Mouse (Mus musculus) midbrain, embryonic 12.5 days (tissue): ENCODE measurements around the gene Hoxa3. TPM values are rescaled to one million over a fixed set of nuclear protein-coding genes. Genes with fewer than 3 reads are reported as not detected.

Experiments
- ATAC-seq: fragments of 200-750 bp; cut with Nextera tagmentation; 2 replicates; pipeline ENCODE4 v1.8.0; 2017; ENCODE audit warnings: low read depth, moderate TSS enrichment, moderate library complexity; ENCODE audit not compliant: low FRiP score
- H3K27ac ChIP-seq: fragments of 300-500 bp; sonication (generic); replicated peaks from 2 replicates; pipeline ENCODE4 v1.5.1; 2016; ENCODE audit warnings: mild to moderate bottlenecking
- H3K27me3 ChIP-seq: fragments of 300-500 bp; sonication (generic); 2 replicates; pipeline ENCODE4 v1.6.1; 2016; ENCODE audit warnings: mild to moderate bottlenecking
- H3K36me3 ChIP-seq: fragments of 300-500 bp; sonication (generic); 2 replicates; pipeline ENCODE4 v1.6.1; 2016
- H3K4me1 ChIP-seq: fragments of 300-500 bp; sonication (generic); 2 replicates; pipeline ENCODE4 v1.6.1; 2016
- H3K4me2 ChIP-seq: fragments of 300-500 bp; sonication (generic); replicated peaks from 2 replicates; pipeline ENCODE4 v1.6.1; 2016; ENCODE audit warnings: mild to moderate bottlenecking, moderate library complexity
- H3K4me3 ChIP-seq: fragments of 300-500 bp; sonication (generic); 2 replicates; pipeline ENCODE4 v1.5.1; 2016; ENCODE audit warnings: mild to moderate bottlenecking
- H3K9ac ChIP-seq: fragments of 300-500 bp; sonication (generic); replicated peaks from 2 replicates; pipeline ENCODE4 v1.6.1; 2016; ENCODE audit warnings: mild to moderate bottlenecking, moderate library complexity
- H3K9me3 ChIP-seq: fragments of 300-500 bp; sonication (generic); 2 replicates; pipeline ENCODE4 v1.6.1; 2016; ENCODE audit warnings: mild to moderate bottlenecking
- WGBS: fragments of 180-500 bp; shearing (Covaris S2); methylation state at CpG from one replicate; pipeline ENCODE4 v1.1.7; 2016; 5-methylcytosine and 5-hydroxymethylcytosine counted together
- polyA plus RNA-seq: library from polyadenylated mRNA; unstranded; fragments of >200 nt; fragmentation: Nextera tagmentation; extraction: Ambion mirVana; gene quantifications from 2 replicates; pipeline ENCODE4 v1.2.1, GENCODE M21; 2016

Hoxa3 gene
- polyA plus RNA-seq, 1 experiment from 2014 or later = not detected

DNA sequence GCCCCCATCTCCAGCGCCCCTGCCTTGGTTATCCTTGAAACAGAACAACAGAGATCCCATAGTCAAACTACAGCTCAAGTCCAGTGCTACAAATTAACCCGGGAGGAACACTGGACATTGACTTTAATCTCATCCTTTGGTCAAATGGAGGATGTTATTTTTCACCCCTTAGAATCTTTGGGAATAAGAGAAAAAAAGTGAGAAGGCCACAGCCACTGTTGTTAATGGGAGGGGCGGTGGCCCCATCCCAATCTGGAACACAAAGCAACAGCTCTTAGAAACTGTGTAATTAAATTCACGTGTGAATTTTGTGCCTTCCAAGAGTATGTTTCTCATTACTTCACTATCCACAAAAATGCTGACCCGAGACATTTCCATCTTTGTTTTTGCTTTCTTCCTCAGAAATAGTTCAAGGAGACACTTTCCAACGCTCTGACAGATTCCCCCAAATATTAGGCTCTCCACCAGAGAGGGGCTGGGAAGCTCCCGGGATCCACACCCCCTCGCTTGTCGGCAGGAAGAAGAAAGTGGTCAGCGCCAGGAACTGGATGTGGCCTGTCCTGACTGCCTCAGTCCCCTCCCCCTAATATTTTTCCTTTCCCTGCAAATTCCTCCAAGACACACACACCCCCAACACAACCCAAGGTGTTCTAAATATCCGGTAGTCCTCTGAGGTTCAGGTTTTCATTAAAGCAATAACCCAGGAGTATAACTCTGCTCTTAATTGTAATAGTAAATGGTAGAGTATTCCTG is 14.5 kb upstream of the Hoxa3 start:
- no peaks in the 10 kb centered on the region for H3K36me3 ChIP-seq
- peaks cover 94% of the 10 kb centered on the region for H3K27me3 ChIP-seq
- H3K4me1 ChIP-seq = no peaks in the 10 kb centered on the region
- H3K4me3 ChIP-seq = no peak overlapping the region
- no peaks in the 10 kb centered on the region for H3K9me3 ChIP-seq
- H3K27ac ChIP-seq = no peak overlapping the region
- no peak overlapping the region for H3K4me2 ChIP-seq
- 2% methylated on average over 11 of the region's 11 CpGs for WGBS
- H3K9ac ChIP-seq = no peak overlapping the region
- ATAC-seq = no peak

DNA sequence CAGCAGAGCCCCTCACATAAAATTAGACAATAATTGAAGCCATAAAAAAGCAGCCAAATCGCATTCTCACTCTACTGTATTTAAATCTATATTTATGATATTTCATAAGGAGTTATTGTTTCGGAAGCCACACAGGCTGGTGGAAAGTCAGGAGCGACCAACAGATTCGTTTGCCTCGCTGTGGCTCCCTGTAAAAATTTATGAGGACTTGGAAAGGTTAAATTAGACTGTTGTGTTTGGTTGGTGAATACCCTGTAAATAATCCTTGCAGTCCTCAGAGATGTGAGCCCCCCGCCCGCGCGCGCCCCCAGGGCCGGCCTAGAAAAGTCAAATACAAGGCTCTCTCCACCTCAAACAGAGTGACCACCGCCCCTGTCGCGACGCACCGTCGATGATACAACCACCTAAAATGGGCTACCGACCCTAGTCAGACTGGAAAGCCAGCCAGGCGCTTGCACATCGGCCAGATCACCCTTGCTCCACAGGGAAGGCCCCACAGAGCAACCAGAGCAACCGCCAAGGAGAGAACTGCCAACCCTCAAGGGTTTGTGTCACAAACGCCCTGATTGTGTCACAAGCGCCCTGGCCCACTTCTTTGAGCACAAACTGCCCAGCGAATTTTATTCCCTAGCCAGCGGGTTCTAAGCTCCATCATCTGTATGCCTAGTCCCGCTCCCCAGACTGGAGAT is 13.6 kb upstream of the Hoxa3 start:
- Histone ChIP-seq H3K4me2 (no peak overlapping the region), H3K9ac (no peak overlapping the region), H3K4me3 (no peak overlapping the region), H3K27ac (no peak overlapping the region), H3K27me3 (peaks cover 94% of the 10 kb centered on the region), H3K4me1 (no peaks in the 10 kb centered on the region), H3K36me3 (no peaks in the 10 kb centered on the region), H3K9me3 (no peaks in the 10 kb centered on the region)
- ATAC-seq = no peak
- 4% methylated on average over 26 of the region's 26 CpGs for WGBS

DNA sequence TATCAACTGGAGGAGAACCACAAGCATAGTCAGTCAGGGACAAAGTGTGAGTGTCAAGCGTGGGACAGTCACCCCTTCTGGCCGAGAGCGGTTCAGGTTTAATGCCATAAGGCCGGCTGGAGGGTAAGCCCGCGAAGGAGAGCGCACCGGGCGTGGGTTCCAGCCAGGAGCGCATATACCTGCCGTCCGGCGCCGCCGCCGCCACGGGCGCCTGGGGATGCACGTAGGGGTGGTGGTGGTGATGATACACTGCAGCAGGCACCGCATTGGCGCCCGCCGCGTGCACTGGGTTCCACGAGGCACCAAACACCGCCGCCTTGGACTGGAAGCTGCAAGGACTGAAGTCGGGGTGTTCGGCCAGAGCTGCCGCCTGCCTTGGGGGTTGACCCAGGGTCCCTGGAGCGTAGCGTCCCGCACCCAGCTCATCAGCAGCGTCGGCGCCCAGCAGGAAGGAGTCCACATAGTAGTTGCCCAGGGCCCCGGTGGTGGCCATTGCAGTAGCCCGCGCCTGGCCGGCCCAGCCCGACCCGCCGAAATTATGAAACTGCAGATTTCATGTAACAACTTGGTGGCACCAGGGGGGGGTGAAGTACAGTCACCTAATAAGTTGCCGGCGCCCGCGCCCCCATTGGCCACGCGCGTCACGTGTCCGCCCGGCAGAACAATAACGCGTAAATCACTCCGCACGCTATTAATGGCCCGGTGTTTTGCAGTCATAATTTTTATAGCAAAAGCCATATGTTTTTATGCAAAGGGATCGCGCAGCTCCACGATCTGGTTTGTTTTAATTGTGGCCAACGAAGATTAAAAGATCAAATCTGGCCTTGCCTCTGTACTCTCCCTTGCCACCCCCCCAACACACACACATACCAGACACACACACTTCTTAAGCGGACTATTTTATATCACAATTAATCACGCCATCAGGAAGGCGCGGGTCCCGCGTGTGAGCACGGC is 12.8 kb upstream of the Hoxa3 start:
- ATAC-seq = no peak
- no peaks in the 10 kb centered on the region for H3K9me3 ChIP-seq
- H3K4me1 ChIP-seq = peaks cover 4% of the 10 kb centered on the region
- no peak overlapping the region for H3K9ac ChIP-seq
- H3K4me3 ChIP-seq = 0 out of 2 replicates have a peak overlapping the region, but pooled peaks have one; percentile 10
- no peak overlapping the region for H3K4me2 ChIP-seq
- peaks cover 98% of the 10 kb centered on the region for H3K27me3 ChIP-seq
- H3K36me3 ChIP-seq = no peaks in the 10 kb centered on the region
- WGBS = 3% methylated on average over 68 of the region's 69 CpGs
- no peak overlapping the region for H3K27ac ChIP-seq

DNA sequence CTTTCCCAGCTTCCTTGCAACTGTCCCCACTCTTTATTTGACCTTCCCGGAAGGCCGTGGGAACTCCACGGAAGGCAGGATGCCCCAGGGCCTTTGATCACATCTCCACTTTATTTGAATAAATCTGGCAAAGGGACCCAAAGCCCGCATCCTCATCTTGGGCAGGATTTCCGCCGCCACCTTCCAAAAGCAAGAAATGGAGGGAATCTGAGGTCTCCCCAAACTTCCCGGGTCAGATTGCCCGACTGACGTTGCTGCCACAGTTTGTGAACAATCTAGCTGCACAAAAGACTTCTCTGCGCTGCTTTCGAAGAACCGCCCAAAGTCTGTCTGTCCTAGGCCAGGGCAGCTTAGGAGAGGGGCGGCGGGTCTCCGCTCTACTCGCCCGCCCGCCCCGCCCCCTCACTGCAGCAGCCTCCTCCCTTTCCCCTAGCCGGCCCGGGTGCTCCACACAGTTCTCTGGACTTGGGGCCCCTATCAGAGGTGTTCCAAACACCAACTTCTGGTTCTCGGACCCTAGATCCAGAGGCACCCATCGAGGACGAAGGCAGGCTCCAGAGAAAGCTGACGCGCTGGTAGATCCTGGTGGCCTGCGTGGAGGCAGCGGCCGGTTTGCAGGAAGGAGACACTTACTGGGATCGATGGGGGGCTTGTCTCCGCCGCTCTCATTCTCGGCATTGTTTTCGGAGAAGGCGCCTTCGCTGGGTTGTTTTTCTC is 11.9 kb upstream of the Hoxa3 start:
- Histone ChIP-seq H3K4me2 (no peak overlapping the region), H3K4me1 (peaks cover 4% of the 10 kb centered on the region), H3K27me3 (peaks cover 98% of the 10 kb centered on the region), H3K27ac (no peak overlapping the region), H3K9me3 (no peaks in the 10 kb centered on the region), H3K4me3 (no peak overlapping the region), H3K9ac (no peak overlapping the region), H3K36me3 (no peaks in the 10 kb centered on the region)
- ATAC-seq = no peak
- WGBS = 2% methylated on average over 36 of the region's 36 CpGs

DNA sequence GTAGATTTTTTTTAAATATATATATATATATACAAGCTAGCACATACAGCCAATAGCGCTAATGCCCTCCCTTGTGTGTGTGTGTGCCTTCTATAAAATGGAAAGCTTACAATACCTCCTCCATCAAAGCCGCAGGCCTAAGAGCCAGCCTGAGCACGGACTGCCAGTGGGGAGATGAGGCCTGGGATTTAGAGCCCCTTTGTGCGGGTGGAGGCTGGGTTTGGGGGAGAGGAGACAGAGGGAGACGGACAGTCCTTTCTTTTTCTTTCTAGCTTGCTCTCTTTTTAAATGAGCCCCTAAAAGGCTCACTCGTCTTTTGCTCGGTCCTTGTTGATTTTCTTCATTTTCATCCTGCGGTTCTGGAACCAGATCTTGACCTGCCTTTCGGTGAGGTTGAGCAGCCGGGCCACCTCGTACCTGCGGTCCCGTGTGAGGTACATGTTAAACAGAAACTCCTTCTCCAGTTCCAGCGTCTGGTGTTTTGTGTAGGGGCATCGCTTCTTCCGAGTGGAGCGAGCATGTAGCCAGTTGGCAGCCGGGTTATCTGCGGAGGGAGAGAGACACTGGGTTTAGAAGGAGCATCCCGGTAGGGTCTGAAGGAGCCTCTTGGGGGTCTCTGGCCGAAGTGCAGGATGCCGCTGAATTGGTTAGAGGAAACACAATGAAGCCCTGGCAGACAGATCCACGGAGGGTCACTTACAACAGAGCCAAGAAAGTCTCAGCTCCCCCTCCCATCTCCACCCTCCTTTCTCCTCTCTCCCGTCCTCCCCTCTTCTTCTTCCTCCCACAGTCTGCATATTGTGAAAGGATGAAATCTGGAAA is 11.0 kb upstream of the Hoxa3 start:
- peaks cover 98% of the 10 kb centered on the region for H3K27me3 ChIP-seq
- no peak overlapping the region for H3K27ac ChIP-seq
- no peaks in the 10 kb centered on the region for H3K36me3 ChIP-seq
- ATAC-seq = no peak
- WGBS = 2% methylated on average over 24 of the region's 24 CpGs
- no peak overlapping the region for H3K4me3 ChIP-seq
- no peaks in the 10 kb centered on the region for H3K9me3 ChIP-seq
- H3K4me1 ChIP-seq = peaks cover 4% of the 10 kb centered on the region
- no peak overlapping the region for H3K4me2 ChIP-seq
- no peak overlapping the region for H3K9ac ChIP-seq

DNA sequence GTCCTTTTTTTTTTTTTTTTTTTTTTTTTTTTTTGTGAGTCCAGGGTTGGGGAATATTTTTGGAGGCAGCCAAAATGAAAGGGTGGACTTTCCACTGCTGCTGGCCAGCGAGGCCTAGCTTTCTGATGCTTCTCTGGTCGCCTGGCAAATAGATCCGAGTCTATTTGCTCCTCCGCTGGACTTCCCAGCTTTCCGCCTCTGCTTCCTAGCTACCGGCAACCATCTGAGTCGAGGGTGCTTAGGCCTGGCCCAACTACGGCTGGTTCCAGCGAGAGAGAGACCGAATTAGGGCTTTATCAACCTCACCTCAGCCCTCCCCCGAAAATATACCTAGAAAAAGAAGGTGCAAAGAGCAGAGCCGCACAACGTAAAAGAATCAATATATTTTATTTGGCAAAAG is 9.6 kb upstream of the Hoxa3 start:
- no peak overlapping the region for H3K27ac ChIP-seq
- no peak overlapping the region for H3K4me3 ChIP-seq
- H3K9ac ChIP-seq = no peak overlapping the region
- H3K4me2 ChIP-seq = no peak overlapping the region
- no peaks in the 10 kb centered on the region for H3K9me3 ChIP-seq
- 7% methylated on average over 13 of the region's 13 CpGs for WGBS
- H3K4me1 ChIP-seq = peaks cover 4% of the 10 kb centered on the region
- H3K36me3 ChIP-seq = no peaks in the 10 kb centered on the region
- peaks cover 100% of the 10 kb centered on the region for H3K27me3 ChIP-seq
- no peak for ATAC-seq

DNA sequence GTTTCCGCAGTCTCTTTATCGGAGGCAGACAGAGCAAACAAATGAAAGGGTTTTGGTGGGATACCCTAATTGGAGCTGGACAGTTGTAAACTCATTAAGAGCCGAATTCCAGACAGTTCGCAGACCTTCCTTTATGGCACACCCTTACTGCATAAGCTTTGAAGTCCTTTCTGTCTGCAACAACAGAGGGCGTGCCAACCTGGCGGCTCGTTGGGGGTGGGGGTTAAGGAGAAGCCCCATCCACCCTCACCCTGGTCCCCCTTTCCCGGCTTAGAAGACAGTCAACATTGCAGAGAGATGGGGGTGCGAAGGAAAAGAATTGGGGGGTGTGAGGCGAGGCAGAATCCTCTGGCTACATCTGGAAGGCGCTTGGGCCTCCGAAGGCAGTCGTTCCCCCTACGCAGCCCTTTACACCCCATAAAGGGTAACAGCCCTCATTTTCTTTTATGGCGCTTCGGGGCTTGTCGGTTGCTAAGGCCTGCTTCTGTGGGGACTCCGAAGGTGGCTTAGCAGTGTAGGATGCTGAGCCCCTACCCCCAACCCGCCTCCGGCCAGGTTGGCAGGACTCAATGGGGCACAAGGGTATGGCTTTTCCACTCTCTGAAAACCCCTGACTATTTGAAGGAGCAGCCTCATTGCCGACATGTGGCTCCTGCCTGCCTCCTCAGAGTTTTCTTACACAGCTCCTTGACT is 9.0 kb upstream of the Hoxa3 start:
- H3K4me3 ChIP-seq = no peak overlapping the region

DNA sequence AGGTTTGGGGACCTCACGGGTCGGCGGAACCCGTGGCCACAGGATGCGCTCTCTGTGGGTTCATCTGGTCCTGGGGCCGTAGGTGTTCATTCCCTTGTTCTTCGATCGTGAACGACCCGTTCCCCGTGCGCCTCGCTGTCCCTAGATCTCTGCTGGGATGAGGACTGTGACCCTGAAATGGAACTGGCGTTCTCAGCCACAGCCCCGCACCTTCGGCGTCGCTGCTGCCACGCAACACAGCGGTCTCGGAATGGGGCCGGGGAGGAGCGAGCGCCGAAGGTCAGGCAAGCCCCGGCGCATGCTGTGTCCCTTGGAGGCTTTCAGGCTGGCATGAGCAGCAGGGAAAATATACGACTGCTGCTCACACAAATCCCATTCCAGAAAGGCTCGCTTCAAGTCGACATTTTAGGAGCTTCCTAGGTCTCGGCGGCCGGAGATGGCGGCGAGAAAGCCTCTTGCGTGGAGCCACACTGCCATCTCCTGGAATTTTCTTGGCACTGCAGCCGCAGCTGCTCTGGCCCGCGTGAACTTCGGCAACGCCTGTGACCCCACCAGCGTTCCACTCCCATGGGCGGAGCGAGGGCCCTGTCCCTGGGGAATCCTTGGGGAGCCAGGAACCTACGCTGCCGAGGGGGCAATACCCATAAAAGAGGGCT is 8.3 kb upstream of the Hoxa3 start, which contains the start of gene Hoxa7:
TSS of gene Hoxa7 (minus strand) at position 518 of the 656 bp plus-strand sequence.
- Histone ChIP-seq H3K27ac (no peak within 1 kb of the TSS), H3K9ac (peak within 1 kb of the TSS; percentile 46; the same call in 1 of the 2 replicates), H3K36me3 (no peaks in the 10 kb centered on the region), H3K27me3 (peaks cover 100% of the 10 kb centered on the region), H3K4me2 (peak within 1 kb of the TSS; percentile 70), H3K4me3 (peak within 1 kb of the TSS; percentile 42), H3K9me3 (no peaks in the 10 kb centered on the region), H3K4me1 (peaks cover 14% of the 10 kb centered on the region)
- WGBS = 1% methylated on average over 46 of the region's 46 CpGs
- ATAC-seq = peak; percentile 63

More for the DNA sequence above, 9.0 kb upstream of the Hoxa3 start:
- WGBS = 5% methylated on average over 21 of the region's 21 CpGs
- no peak overlapping the region for H3K9ac ChIP-seq
- no peaks in the 10 kb centered on the region for H3K36me3 ChIP-seq
- no peak for ATAC-seq
- peaks cover 9% of the 10 kb centered on the region for H3K4me1 ChIP-seq
- no peak overlapping the region for H3K27ac ChIP-seq
- H3K4me2 ChIP-seq = peak overlapping the region; percentile 70
- H3K27me3 ChIP-seq = peaks cover 100% of the 10 kb centered on the region
- no peaks in the 10 kb centered on the region for H3K9me3 ChIP-seq

DNA sequence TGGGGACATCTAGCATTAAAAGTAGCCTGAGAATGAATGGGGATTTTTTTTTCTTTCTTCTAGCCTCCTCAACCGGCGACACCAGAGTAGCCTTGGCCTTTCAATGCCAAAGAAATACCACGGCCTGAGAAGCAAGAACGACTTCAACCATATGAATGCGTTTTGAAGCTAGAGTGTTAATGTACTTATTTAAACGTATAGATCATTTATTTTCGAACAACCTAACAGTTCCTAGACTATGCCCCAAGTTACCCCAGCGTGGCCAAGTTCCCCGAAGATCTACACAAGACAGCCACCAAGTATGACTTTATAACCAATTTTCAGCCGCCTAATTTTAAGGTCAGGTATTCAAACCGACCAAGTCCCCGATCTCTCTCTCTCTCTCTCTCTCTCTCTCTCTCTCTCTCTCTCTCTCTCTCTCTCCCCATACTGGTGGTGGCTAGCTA is 7.8 kb upstream of the Hoxa3 start:
- ATAC-seq = no peak
- Histone ChIP-seq H3K9ac (no peak overlapping the region), H3K27ac (no peak overlapping the region), H3K9me3 (no peaks in the 10 kb centered on the region), H3K36me3 (no peaks in the 10 kb centered on the region), H3K27me3 (peaks cover 100% of the 10 kb centered on the region), H3K4me2 (peak overlapping the region; percentile 70), H3K4me3 (peak overlapping the region; percentile 42; the same call in 1 of the 2 replicates), H3K4me1 (peaks cover 14% of the 10 kb centered on the region)
- 9% methylated on average over 12 of the region's 12 CpGs for WGBS
